Mouse (Mus musculus) cerebellum, postnatal 10 days (tissue): ENCODE measurements around the gene Fth1.
A peak's percentile ranks its signal among the peaks of the same experiment; 100 is the strongest.

Experiments
- DNase-seq, 2 experiments: peaks; one replicate each; pipeline ENCODE4 v3.0.0; 2021; ENCODE audit warnings: mixed read lengths in 2 of 2

Gene Fth1

DNA sequence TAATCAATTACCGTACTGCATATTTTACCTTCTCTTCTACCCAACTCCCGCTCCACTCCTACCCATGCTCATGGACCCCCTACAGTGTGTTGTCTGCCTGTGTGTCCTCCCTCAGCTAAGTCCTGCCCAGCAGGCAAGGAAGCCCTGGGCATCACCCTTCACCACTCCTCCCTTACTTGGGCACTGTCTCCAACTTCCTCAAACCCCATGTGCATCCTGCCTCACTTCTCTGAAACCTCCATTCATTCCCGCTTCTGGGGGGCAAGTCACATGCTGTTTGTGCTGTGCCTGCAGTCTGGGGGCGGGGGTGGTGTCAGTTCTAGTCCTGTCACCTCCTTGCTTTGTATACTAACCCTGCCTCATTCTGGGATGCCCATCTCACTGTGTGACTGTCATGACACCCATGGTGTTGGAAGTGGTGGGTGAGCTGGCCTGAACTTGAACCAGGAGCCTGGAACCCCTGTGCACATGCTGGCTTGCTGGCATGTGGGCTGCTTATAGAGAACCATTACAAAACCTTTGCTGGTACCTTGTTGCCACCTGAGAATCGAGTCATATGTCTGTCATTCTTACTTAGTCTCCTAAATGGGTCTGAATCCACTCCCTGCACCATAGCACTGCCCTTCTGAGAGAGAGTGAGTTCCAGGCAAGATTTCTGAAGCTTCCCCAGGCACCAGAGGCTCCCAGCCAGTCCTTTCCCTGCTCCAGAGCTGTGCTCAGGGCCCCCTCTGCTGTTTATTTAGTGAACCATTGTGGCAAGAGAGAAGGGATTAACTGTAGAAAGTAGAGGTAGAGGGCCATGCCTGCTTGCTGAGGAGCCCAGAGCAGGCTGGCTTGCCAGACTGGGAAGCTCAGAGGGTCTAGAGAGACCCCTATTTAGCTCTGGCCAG is 42.3 kb downstream of the Fth1 start:
- peak; percentile 61 to 67 for DNase-seq

DNA sequence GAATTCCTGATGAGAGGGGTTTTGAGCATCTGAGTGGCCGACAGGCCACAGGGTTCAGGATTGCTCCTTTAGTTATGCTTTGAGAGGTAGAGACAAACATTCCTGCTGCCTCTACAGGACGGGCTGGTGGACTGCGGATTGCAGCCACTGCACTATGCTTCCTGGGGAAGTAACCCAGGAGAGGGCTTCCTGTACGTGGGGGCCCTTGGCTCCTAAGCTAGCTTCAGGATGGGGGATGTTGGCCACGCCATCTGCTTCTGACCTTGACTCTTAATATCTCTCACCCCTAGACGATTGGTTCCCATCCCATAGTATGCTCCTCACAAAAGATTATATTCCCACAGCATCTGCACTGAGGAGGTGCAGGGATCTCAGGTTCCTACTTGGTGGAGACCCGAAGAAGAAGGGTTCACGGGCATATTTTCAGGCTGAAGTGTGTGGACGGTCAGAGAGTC is 42.9 kb downstream of the Fth1 start:
- DNase-seq = no peak

DNA sequence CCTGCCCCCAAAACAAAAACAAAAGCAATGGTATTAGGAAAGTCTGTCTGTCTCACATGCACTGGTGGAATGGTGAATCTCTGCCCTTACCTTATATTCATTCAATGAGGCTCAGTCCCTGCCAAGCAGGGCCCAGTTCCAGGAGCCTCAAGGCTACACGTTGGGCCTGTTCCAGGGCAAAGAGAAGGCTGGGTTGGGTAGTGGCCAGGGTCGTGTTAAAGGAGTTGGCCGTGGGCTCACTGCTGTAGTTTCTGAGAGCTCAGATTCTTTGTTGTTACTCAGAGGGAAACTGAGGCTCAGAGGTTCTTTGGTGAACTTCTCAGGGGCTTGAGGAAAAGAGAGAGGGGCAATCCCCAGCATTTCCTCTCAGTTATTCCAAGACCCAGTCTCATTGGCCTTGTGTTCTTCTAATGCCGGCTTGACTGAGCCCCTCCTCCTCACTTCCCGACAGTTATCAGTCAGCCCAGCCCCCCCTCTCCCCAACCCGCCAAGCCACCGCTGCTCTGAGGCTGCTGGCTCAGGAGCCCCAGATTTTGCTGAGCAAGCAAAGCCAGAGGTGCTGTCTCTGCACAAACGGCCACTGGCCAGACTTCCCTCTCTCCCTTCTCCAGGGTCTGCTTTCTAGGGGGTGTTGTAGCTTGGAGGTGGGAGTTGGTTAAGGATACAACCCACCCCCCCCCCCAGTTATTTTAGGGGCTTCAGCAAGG is 44.9 kb downstream of the Fth1 start:
- DNase-seq = peak; percentile 81 to 90

- DNase-seq = no peak
Measured at GRCm38 (mm10) chr19:10029746-10030145, 49.3 kb downstream of the Fth1 start.

DNA sequence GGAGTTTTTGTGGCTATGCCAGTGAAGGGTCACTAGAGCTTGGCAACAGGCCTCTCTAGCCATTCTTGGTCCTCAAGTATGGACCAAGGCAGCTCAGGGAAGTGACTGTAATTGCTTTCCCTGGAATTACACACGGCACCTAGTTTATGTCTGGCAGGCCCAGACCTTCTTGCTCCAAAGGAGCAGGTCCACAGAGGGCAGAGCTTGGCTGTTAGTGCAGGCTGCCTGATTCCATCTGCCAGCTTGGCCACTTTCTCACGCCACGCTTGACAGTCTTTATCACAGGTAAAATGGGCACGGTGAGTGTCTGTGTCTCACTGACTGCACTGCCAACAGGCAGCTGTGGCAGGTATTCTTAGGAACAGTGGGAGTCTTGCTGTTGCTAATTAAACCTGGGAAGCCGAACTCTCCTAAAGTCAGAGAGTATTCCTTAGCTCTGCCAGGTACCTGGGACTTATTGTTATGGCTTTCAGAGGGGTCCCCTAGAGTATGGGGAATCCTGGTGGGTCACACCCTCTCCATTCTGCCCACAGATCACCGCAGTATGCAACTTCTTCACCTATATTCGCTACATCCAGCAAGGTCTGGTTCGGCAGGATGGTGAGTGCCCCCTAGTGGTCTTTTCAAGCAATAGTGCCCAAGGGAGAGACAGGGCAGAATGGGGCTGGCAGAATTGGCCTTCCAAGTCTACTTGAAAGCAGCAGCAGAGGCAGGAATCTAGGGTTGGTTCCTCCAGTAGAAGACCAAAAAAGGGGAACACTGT is 53.0 kb downstream of the Fth1 start:
- peak; percentile 76 to 84 for DNase-seq

- DNase-seq = no peak
Measured at GRCm38 (mm10) chr19:10034356-10034755, 54.0 kb downstream of the Fth1 start.
